Mouse (Mus musculus) heart, embryonic 10.5 days (tissue): ENCODE results near the gene Slc35g2. TPM values are rescaled to one million over a fixed set of nuclear protein-coding genes. Genes with fewer than 3 reads are reported as not detected.

Source experiments
- DNase-seq: peaks from one replicate; pipeline ENCODE4 v3.0.0-alpha.2; 2017; ENCODE audit warnings: low spot score
- H3K27ac ChIP-seq: fragments of 300-500 bp; sonication (generic); 2 replicates; pipeline ENCODE4 v1.5.1; 2016; ENCODE audit warnings: mild to moderate bottlenecking
- H3K27me3 ChIP-seq: fragments of 300-500 bp; sonication (generic); 2 replicates; pipeline ENCODE4 v1.6.1; 2016; ENCODE audit warnings: mild to moderate bottlenecking; ENCODE audit not compliant: poor library complexity, insufficient read depth, severe bottlenecking
- H3K36me3 ChIP-seq: fragments of 300-500 bp; sonication (generic); 2 replicates; pipeline ENCODE4 v1.6.1; 2016; ENCODE audit warnings: mild to moderate bottlenecking, moderate library complexity
- H3K4me1 ChIP-seq: fragments of 300-500 bp; sonication (generic); 2 replicates; pipeline ENCODE4 v1.6.1; 2016; ENCODE audit warnings: mild to moderate bottlenecking
- H3K4me3 ChIP-seq: fragments of 300-500 bp; sonication (generic); 2 replicates; pipeline ENCODE4 v1.5.1; 2016; ENCODE audit warnings: mild to moderate bottlenecking, moderate library complexity
- H3K9me3 ChIP-seq: fragments of 300-500 bp; sonication (generic); 2 replicates; pipeline ENCODE4 v1.6.1; 2016; ENCODE audit warnings: mild to moderate bottlenecking, moderate library complexity
- WGBS: fragments of 180-500 bp; shearing (Covaris S2); methylation state at CpG from one replicate; pipeline ENCODE4 v1.1.7; 2016; 5-methylcytosine and 5-hydroxymethylcytosine counted together
- polyA plus RNA-seq: library from polyadenylated mRNA; unstranded; fragments of >200 nt; fragmentation: Nextera tagmentation; extraction: Ambion mirVana; gene quantifications from 2 replicates; pipeline ENCODE4 v1.2.1, GENCODE M21; 2016

Gene Slc35g2
- polyA plus RNA-seq: 9.0 and 11.0 TPM in 2 replicates

DNA sequence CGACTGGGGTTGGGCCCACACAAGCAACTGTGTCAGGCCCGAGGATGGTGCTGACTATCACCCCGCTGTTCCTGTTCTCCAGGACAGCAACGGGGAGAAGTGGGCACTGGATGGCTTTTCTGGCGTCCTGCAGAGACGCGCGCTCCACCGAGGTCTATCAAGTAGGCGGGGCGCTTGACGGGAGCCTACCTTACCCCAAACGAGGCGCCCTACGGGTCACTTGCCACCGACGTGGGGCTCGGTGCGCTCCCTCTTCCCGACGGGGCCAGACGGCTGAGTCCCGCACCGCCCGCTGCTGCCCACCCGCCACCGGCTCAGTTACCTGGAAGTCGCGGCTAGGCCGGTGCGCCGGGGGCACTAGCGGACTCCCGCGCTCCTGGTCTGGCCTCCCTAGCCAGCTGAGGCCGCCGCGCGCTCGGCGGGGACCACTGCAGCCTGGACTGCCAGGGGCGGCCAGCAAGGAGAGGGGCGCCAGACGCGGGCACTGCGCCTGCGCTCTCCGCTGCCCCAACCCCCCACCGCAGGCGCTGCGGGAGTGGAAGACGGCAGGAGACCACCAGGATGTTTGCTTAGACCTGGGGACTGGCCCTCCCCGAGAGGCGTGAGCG, at the start of gene Slc35g2:
Gene Slc35g2 (minus strand): TSS at position 465 of the 608 bp plus-strand sequence.
- no peaks in the 10 kb centered on the region for H3K9me3 ChIP-seq
- H3K36me3 ChIP-seq: no peaks in the 10 kb centered on the region
- H3K4me1 ChIP-seq: peaks cover 11% of the 10 kb centered on the region
- peak within 1 kb of the TSS; percentile 84 for H3K4me3 ChIP-seq
- WGBS: under 1% methylated on average over 55 of the region's 55 CpGs
- H3K27ac ChIP-seq: peak within 1 kb of the TSS; percentile 88
- H3K27me3 ChIP-seq: no peaks in the 10 kb centered on the region
- DNase-seq: peak; percentile 80

GRCm38 (mm10) chr9:100616947-100617346, 46.1 kb upstream of the Slc35g2 start:
- Histone ChIP-seq H3K27me3 (no peaks in the 10 kb centered on the region), H3K36me3 (no peaks in the 10 kb centered on the region), H3K4me1 (0 out of 2 replicates have a peak, but pooled peaks cover 3% of the 10 kb centered on the region), H3K27ac (no peak overlapping the region), H3K9me3 (no peaks in the 10 kb centered on the region), H3K4me3 (no peak overlapping the region)
- DNase-seq: no peak
- WGBS: 71% methylated on average over 11 of the region's 11 CpGs

- Histone ChIP-seq H3K27ac (no peak overlapping the region), H3K36me3 (no peaks in the 10 kb centered on the region), H3K9me3 (no peaks in the 10 kb centered on the region), H3K4me3 (no peak overlapping the region), H3K4me1 (no peaks in the 10 kb centered on the region), H3K27me3 (no peaks in the 10 kb centered on the region)
- 81% methylated on average over 3 of the region's 3 CpGs for WGBS
- DNase-seq: no peak
These were observed 42.7 kb upstream of the Slc35g2 start for GRCm38 (mm10) chr9:100613501-100614071.

GRCm38 (mm10) chr9:100605985-100606554, 35.2 kb upstream of the Slc35g2 start:
- peaks cover 4% of the 10 kb centered on the region for H3K4me1 ChIP-seq
- H3K27ac ChIP-seq: peak overlapping the region; percentile 56
- 49% methylated on average over 7 of the region's 7 CpGs for WGBS
- H3K27me3 ChIP-seq: no peaks in the 10 kb centered on the region
- DNase-seq: peak; percentile 83
- no peak overlapping the region for H3K4me3 ChIP-seq
- H3K36me3 ChIP-seq: no peaks in the 10 kb centered on the region
- no peaks in the 10 kb centered on the region for H3K9me3 ChIP-seq

DNA sequence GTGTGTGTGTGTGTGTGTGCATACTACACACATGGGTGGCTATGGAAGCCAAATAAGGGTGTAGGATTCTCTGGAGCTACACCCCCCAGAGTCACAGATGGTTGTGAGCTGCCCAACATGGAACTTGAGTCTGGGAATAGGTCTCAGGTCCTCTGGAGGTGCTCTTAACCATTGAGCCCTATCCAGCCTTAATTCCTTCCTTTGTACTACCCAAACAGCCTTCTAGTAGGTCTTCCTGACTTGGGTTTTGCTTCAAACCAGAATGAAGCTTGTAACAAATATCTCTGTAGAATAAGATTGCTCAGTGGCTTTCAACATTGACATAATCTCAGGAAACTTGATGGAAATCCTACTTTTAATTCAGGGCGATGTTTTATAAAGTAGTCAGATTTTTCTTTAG, 34.6 kb upstream of the Slc35g2 start:
- peak; percentile 25 for DNase-seq
- H3K36me3 ChIP-seq: no peaks in the 10 kb centered on the region
- H3K4me3 ChIP-seq: no peak overlapping the region
- no peaks in the 10 kb centered on the region for H3K27me3 ChIP-seq
- H3K27ac ChIP-seq: peak overlapping the region; percentile 56; the same call in 1 of the 2 replicates
- 79% methylated on average over 1 of the region's 1 CpGs for WGBS
- H3K4me1 ChIP-seq: peaks cover 4% of the 10 kb centered on the region
- no peaks in the 10 kb centered on the region for H3K9me3 ChIP-seq

DNA sequence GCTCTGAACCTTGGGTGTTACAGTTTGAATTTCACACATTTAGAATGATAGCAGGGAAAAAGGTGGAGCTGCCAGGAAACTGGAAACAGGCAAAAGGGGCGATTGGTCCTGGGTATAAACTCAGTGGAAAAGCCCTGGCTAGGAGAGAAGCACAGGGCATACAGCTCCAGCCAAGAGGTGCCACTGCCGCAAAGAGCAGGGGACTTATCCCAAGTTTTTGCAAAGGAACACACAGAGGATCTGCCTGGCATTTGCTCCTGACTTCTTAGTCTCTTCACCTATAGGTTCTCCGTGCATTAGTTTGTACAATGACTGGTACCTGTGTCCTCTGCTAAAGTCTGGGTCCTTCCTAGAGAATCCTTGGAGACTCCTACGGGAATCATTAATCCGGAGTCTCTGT, 32.3 kb upstream of the Slc35g2 start:
- H3K9me3 ChIP-seq: no peaks in the 10 kb centered on the region

GRCm38 (mm10) chr9:100602130-100602529, 31.2 kb upstream of the Slc35g2 start:
- Histone ChIP-seq H3K27me3 (no peaks in the 10 kb centered on the region), H3K4me3 (no peak overlapping the region), H3K9me3 (no peaks in the 10 kb centered on the region), H3K36me3 (no peaks in the 10 kb centered on the region), H3K27ac (no peak overlapping the region), H3K4me1 (peaks cover 4% of the 10 kb centered on the region)
- no peak for DNase-seq
- 86% methylated on average over 1 of the region's 1 CpGs for WGBS

More for the DNA sequence above, 32.3 kb upstream of the Slc35g2 start:
- Histone ChIP-seq H3K4me3 (no peak overlapping the region), H3K27ac (no peak overlapping the region), H3K4me1 (peaks cover 4% of the 10 kb centered on the region), H3K36me3 (no peaks in the 10 kb centered on the region), H3K27me3 (no peaks in the 10 kb centered on the region)
- peak; percentile 61 for DNase-seq
- WGBS: 59% methylated on average over 5 of the region's 5 CpGs

DNA sequence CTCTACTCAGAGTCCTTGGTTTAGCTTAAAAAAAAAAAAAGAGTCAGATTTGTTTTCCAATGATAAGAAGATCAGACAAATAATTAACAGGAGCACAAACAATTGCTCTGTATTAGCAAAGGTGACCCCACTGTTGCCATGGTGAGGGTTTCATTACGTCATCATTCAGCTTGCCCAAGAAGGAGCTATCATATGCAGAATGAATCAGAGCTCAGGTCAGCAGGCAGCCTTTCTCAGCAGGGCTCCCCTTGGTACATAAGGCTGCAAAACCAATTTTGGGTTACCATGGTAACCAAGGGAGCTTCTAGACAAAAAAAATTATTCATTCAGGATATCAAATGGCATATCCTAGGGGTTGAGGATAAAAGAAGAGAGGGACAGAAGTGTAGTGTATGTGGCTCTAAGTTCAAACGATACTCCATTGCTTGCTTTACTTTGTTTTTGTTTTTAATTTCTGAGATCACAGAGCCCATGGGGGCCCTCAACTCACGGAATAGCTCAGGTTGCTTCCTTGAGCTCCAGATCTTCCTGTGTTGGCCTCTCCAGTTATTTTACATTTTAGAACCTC, 29.0 kb upstream of the Slc35g2 start:
- no peaks in the 10 kb centered on the region for H3K36me3 ChIP-seq
- 68% methylated on average over 3 of the region's 3 CpGs for WGBS
- no peaks in the 10 kb centered on the region for H3K4me1 ChIP-seq
- no peaks in the 10 kb centered on the region for H3K27me3 ChIP-seq
- H3K27ac ChIP-seq: no peak overlapping the region
- H3K4me3 ChIP-seq: no peak overlapping the region
- DNase-seq: no peak
- H3K9me3 ChIP-seq: no peaks in the 10 kb centered on the region

GRCm38 (mm10) chr9:100597546-100597945, 26.7 kb upstream of the Slc35g2 start, which contains the start of gene Stag1:
Stag1 (plus strand) TSS chr9:100597798.
- H3K36me3 ChIP-seq: no peaks in the 10 kb centered on the region
- H3K27me3 ChIP-seq: no peaks in the 10 kb centered on the region
- no peak for DNase-seq
- no peak within 1 kb of the TSS for H3K4me3 ChIP-seq
- WGBS: 90% methylated on average over 8 of the region's 8 CpGs
- H3K9me3 ChIP-seq: no peaks in the 10 kb centered on the region
- H3K27ac ChIP-seq: no peak within 1 kb of the TSS
- no peaks in the 10 kb centered on the region for H3K4me1 ChIP-seq

DNA sequence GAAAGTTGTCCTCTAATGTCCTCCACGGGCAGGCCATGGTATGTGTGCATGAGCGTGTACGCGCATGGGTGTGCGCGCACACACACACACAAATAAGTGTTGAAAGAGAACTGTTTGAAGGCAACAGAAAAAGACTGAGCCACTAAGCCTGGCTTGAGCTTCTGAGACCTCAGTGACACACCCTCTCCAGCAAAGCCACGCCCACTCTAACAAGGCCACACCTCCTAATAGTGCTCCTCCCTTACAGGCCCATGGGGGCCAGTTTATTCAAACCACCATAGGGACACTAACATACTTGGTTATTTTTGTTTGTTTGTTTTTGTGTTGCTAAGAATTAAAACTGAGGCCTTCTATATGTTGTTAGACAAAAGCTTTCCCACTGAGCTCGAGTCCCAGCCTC, 25.4 kb upstream of the Slc35g2 start:
- Histone ChIP-seq H3K27ac (no peak overlapping the region), H3K4me3 (no peak overlapping the region)

DNA sequence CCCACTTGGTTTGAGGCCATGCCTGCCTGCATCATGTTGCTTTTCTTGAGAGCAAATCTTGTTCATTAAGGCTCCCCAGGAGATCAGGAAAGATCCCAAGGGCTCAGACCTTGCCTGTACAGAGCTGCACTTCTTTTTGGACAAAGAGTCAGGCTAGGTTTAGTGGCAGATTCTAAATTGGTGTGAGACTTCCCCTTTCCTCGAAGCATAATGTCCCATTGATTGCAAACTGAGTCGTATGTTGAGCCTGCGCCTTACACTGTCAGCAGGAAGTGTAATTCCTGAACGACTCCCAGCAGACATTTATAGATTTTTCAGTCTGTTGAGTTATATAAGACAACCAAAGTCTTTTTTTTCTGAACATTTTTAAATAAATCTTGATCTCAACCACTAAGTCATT, 19.6 kb upstream of the Slc35g2 start:
- no peaks in the 10 kb centered on the region for H3K4me1 ChIP-seq
- no peaks in the 10 kb centered on the region for H3K36me3 ChIP-seq
- H3K4me3 ChIP-seq: no peak overlapping the region
- no peaks in the 10 kb centered on the region for H3K9me3 ChIP-seq
- no peak for DNase-seq
- 69% methylated on average over 4 of the region's 4 CpGs for WGBS
- no peak overlapping the region for H3K27ac ChIP-seq
- H3K27me3 ChIP-seq: no peaks in the 10 kb centered on the region

More for the DNA sequence above, 25.4 kb upstream of the Slc35g2 start:
- H3K4me1 ChIP-seq: no peaks in the 10 kb centered on the region
- H3K27me3 ChIP-seq: no peaks in the 10 kb centered on the region
- no peaks in the 10 kb centered on the region for H3K36me3 ChIP-seq
- 87% methylated on average over 8 of the region's 8 CpGs for WGBS
- no peak for DNase-seq
- H3K9me3 ChIP-seq: no peaks in the 10 kb centered on the region

DNA sequence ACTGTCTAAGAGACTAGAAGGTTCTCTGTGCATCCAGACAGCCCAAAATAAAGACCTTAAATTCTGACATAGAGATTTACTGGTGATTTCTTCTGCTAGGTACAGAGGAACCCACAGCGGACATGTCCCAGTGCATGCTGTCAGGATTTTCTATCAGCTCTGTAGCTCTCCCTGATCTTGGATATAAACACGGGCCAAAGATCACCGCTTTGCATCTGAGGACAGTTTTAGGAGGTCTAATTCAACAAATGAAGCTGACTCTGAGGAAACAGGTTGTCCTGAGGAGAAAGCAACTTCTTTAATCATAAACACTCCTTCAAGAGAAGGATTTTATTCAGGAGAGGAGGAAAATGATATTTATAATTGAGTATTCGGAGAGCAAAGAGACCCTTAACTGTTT, 13.1 kb upstream of the Slc35g2 start:
- peak; percentile 25 for DNase-seq
- peaks cover 23% of the 10 kb centered on the region for H3K4me1 ChIP-seq
- WGBS: 86% methylated on average over 4 of the region's 4 CpGs
- H3K9me3 ChIP-seq: no peaks in the 10 kb centered on the region
- no peak overlapping the region for H3K4me3 ChIP-seq
- H3K36me3 ChIP-seq: no peaks in the 10 kb centered on the region
- no peaks in the 10 kb centered on the region for H3K27me3 ChIP-seq
- no peak overlapping the region for H3K27ac ChIP-seq

DNA sequence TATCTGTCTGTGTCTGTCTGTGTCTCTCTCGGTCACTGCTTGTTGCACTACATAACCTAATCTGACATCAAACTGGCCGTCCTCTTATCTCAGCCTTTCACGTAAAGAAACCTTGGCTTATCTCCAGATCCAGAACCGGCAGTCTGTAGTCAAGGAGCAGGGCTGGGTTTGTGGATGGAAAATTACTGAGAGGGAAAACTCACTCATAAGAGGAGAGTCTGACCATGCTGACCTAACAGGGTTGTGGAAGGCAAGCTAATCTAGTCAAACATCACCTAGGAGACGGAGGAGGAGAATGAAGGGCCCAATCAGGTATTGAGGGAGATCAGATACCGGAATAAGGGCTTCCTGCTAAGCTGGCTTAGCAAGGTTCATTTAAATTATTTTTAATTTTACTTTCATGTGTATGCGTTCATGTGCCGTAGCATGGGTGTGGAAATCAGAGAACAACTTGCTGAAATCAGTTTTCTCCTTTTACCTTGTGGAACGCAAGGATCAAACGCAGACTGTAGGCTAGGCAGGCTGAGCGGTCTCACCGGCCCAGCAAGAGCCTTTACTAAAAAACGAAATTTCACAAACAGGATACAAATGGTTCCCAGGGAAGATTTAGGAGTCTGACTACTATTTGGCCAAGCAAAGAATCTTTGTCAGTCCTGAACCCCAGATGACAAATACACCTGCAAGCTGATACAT, 12.1 kb upstream of the Slc35g2 start:
- H3K4me3 ChIP-seq: no peak overlapping the region
- H3K36me3 ChIP-seq: no peaks in the 10 kb centered on the region
- no peaks in the 10 kb centered on the region for H3K27me3 ChIP-seq
- DNase-seq: no peak
- 49% methylated on average over 13 of the region's 13 CpGs for WGBS
- peak overlapping the region; percentile 56; the same call in 1 of the 2 replicates for H3K27ac ChIP-seq
- H3K4me1 ChIP-seq: peaks cover 23% of the 10 kb centered on the region
- no peaks in the 10 kb centered on the region for H3K9me3 ChIP-seq
